Mouse (Mus musculus) brain, embryonic 14.5 days (tissue): Measurements from ENCODE around the gene Rbpj. TPM values are rescaled to one million over a fixed set of nuclear protein-coding genes. Genes with fewer than 3 reads are reported as not detected.

ENCODE experiments used
- DNase-seq: peaks from one replicate; pipeline ENCODE4 v3.0.0-alpha.2; 2011; ENCODE audit warnings: low read depth
- CTCF ChIP-seq: fragments of 200-500 bp; IDR thresholded peaks from 2 replicates; pipeline ENCODE4 v1.5.1; 2012; ENCODE audit warnings: inconsistent platforms, mild to moderate bottlenecking, moderate library complexity, borderline replicate concordance; ENCODE audit not compliant: insufficient read depth, insufficient read length; ENCODE audit errors: extremely low read depth
- POLR2A ChIP-seq: fragments of 200-500 bp; IDR thresholded peaks from 2 replicates; pipeline ENCODE4 v1.6.1; 2012; ENCODE audit warnings: mild to moderate bottlenecking, inconsistent platforms, borderline replicate concordance; ENCODE audit not compliant: poor library complexity, insufficient read depth, insufficient read length, severe bottlenecking; ENCODE audit errors: extremely low read depth
- polyA plus RNA-seq: library from polyadenylated mRNA; depleted of rRNA; stranded (reverse); fragments of >200 nt; gene quantifications from 2 replicates; pipeline ENCODE4 v1.2.3, GENCODE M21; 2012

The Rbpj gene
- polyA plus RNA-seq, 1 experiment, result 62.6 TPM

GRCm38 (mm10) chr5:53607230-53607996 is 141.5 kb downstream of the Rbpj start:
- TF ChIP-seq POLR2A, result no peak
- no peak for TF ChIP-seq CTCF
- DNase-seq, result no peak

GRCm38 (mm10) chr5:53618844-53619243 is 152.9 kb downstream of the Rbpj start:
- TF ChIP-seq CTCF, result no peak
- no peak for TF ChIP-seq POLR2A

GRCm38 (mm10) chr5:53632026-53632425 is 166.1 kb downstream of the Rbpj start:
- DNase-seq, result no peak

More at GRCm38 (mm10) chr5:53618844-53619243, 152.9 kb downstream of the Rbpj start:
- no peak for DNase-seq

GRCm38 (mm10) chr5:53636795-53637194 is 170.8 kb downstream of the Rbpj start:
- TF ChIP-seq POLR2A (no peak), CTCF (no peak)
- DNase-seq, result no peak

More at GRCm38 (mm10) chr5:53632026-53632425, 166.1 kb downstream of the Rbpj start:
- TF ChIP-seq POLR2A (no peak), CTCF (no peak)

GRCm38 (mm10) chr5:53637206-53637605 is 171.3 kb downstream of the Rbpj start:
- TF ChIP-seq POLR2A (no peak), CTCF (no peak)
- no peak for DNase-seq

- DNase-seq, result peak; percentile 43
- TF ChIP-seq POLR2A (no peak), CTCF (no peak)
These were observed 172.7 kb downstream of the Rbpj start for GRCm38 (mm10) chr5:53638647-53639046.

GRCm38 (mm10) chr5:53646669-53647068 is 180.7 kb downstream of the Rbpj start:
- no peak for DNase-seq
- no peak for TF ChIP-seq CTCF
- no peak for TF ChIP-seq POLR2A

- TF ChIP-seq CTCF (no peak), POLR2A (no peak)
These were observed 181.4 kb downstream of the Rbpj start for GRCm38 (mm10) chr5:53647358-53647757.

GRCm38 (mm10) chr5:53656596-53656995 is 190.6 kb downstream of the Rbpj start:
- no peak for TF ChIP-seq POLR2A
- no peak for TF ChIP-seq CTCF
- DNase-seq, result no peak

More at GRCm38 (mm10) chr5:53647358-53647757, 181.4 kb downstream of the Rbpj start:
- DNase-seq, result no peak

GRCm38 (mm10) chr5:53657925-53658324 is 192.0 kb downstream of the Rbpj start:
- peak; percentile 41 for DNase-seq
- TF ChIP-seq CTCF (peak; percentile 57; the same call in 1 of the 2 replicates), POLR2A (no peak)

GRCm38 (mm10) chr5:53661508-53661907 is 195.6 kb downstream of the Rbpj start:
- DNase-seq, result no peak
- no peak for TF ChIP-seq POLR2A
- no peak for TF ChIP-seq CTCF

GRCm38 (mm10) chr5:53662413-53662812 is 196.5 kb downstream of the Rbpj start:
- DNase-seq, result no peak
- no peak for TF ChIP-seq POLR2A
- TF ChIP-seq CTCF, result no peak
